Mouse (Mus musculus) layer of hippocampus, adult 18-20 months (tissue): ENCODE data around the gene Tradd. TPM values are rescaled to one million over a fixed set of nuclear protein-coding genes. Genes with fewer than 3 reads are reported as not detected.

Experiments
- DNase-seq, 2 experiments: peaks; one replicate each; pipeline ENCODE4 v3.0.0; 2022; ENCODE audit warnings: low spot score in 2 of 2
- total RNA-seq, 2 experiments: library from RNA; stranded (reverse); gene quantifications; 2 replicates each; pipeline ENCODE4 v1.2.3; 2021

The Tradd gene
- total RNA-seq, 2 experiments from 2014 or later = 7.8 to 8.5 TPM

GRCm38 (mm10) chr8:105275387-105275786 lies 11.0 kb upstream of the Tradd start:
- DNase-seq = no peak

DNA sequence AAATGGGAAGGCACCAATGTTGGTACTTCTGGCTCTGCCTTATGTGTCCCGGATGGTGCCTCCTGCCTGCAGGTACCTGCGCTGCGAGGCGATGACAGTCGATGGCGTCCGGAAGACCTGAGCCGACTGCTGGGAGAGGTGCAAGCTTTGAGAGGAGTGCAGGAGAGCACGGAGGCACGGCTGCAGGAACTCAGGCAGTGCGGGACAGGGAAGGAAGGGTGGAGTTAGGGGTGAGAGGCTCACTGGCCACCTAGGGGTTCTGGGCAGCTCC lies 6.4 kb upstream of the Tradd start:
- no peak for DNase-seq

- no peak for DNase-seq
Observed at GRCm38 (mm10) chr8:105270101-105270915, 5.9 kb upstream of the Tradd start.

DNA sequence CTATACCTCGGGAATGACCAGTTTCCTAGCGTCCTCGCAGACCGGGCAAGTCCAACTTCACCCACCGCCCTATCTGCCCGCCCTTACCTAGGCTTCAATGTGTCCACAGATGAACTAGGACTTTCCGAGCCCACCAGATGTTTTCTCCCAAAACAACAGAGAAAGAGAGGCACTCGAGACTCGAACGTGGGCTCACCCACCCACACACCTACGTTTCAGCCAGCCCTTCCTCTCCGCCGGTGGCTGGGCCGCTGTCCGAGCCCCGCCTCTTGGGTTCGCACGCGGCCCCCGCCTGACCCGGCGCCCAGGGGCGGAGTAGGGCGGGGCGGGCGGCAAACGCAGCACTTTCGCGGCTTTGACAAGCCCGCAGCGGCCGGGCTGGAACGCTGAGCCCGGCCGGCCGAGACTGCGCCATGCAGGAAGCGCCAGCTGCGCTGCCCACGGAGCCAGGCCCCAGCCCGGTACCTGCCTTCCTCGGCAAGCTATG lies 5.1 kb upstream of the Tradd start, which contains the start of gene Hsf4:
Gene Hsf4 (plus strand): TSS at position 341 of the 487 bp plus-strand sequence.
- DNase-seq = peak in 1 of 2 experiments; percentile 50

- no peak for DNase-seq
Observed at GRCm38 (mm10) chr8:105269075-105269458, 4.7 kb upstream of the Tradd start.

- peak; percentile 81 to 87 for DNase-seq
Observed at GRCm38 (mm10) chr8:105268342-105269074, 4.1 kb upstream of the Tradd start.

- DNase-seq = no peak
Observed at GRCm38 (mm10) chr8:105266775-105267174, 2.4 kb upstream of the Tradd start.

DNA sequence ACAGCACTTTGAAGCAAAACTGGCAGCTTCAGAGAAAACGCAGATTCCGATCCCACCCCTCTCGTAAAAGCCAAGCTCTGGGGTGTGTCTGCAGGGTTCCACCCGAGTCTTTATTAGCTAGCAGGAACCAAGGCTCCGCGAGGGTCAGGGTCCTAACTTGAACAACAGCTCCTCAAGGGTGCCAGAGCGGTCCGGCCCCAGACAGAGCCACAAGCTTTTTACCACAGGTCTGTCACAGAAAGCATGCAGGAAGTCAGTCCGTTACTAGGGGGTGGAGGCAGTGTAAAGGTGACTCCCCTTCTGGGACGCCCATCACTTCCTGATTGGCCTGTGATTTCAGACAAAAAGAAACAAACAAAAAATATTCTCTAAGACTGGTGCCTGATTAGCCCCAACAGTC lies 719 bp upstream of the Tradd start:
- DNase-seq = no peak

DNA sequence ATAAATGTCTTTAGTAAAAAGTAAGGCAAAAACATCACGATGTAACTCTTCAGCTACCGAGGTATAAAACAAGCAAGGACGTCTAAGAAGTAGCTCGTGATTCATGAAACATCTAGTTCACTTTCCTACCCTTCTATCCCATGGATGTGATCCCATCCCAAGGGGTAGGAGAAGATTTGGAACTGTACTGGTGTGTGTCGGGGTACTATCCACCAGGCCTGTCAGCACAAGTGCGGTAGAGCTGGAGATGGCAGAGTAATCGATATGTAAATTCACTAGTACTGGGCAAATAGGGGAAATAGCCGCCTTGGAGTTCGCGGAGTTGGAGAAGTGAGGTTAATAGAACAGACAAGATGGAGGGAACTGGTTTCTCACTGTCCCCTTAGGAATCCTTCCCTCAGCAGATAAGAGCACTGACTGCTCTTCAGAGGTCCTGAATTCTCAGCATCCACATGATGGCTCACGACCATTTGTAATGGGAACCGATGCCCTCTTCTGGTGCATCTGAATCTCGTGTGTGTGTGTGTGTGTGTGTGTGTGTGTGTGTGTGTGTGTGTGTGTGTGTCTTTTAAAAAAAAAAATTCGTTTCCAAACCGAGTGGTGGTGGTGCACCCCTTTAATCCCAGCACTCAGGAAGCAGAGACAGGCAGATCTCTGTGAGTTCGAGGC lies 1.0 kb downstream of the Tradd start:
- DNase-seq = no peak

GRCm38 (mm10) chr8:105261326-105261980 lies 3.0 kb downstream of the Tradd start:
- no peak for DNase-seq

DNA sequence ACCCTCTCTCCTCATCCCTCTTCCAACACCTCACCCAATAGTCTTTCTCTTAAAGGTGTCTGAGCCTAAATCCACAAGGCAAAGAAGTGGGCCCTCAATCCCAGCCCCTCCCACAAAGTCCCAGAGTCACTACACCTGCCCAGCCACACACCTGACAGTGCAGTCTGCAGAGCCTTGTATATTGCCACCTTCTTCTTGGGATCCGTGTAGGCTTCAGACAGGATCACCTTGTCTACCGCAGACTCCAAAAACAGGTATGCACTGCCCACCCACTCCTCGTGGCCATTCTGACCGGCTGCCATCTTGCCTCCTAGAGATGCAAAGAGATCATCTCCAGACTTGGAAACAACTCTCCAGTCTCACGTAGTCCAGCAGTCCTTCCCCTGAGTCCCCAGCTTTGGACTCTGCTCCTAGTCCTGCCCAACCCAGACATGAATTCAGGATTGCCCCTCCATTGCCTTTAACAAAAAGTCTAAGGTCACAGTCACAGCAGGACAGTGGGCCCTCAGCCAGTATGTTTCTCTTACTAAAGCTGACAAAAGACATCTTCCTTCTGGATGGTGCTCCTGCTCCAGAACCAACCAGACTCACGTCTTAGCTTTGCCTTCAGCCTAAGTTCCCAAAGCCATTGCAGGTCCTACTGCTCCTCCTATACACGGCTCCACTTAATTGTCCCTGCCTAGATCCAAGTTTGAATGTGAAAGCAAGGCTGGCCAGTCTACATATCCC lies 3.9 kb downstream of the Tradd start:
- no peak for DNase-seq

DNA sequence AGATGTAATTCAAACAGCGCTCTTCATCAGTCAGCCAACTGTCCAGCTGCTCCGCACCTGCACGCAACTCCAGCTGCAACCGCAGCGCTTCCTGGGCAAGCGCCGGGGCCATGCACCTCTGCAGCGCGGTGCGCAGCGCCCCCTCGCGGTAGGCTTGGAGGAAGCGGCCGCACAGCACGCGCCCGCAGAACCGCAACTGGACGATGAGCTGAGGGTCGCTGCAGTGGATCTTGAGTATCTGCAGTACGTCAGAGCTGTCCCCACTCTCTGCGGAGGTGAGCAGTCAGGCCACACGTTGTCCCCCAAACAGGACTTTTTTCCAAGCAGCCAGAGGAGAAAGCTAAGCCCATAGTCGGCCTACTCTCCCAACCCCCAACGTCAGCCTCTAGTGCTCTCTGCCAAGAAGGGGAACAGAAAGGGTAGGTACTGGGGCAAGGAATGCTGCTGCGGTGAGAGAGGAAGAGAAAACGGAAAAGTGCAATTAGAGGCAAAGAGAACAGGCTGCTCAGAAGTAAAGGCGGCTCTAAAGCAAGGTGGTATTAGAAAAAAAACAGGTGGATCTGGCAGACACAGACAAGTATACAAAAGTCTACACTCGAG lies 4.6 kb downstream of the Tradd start:
- peak in 1 of 2 experiments; percentile 66 for DNase-seq

DNA sequence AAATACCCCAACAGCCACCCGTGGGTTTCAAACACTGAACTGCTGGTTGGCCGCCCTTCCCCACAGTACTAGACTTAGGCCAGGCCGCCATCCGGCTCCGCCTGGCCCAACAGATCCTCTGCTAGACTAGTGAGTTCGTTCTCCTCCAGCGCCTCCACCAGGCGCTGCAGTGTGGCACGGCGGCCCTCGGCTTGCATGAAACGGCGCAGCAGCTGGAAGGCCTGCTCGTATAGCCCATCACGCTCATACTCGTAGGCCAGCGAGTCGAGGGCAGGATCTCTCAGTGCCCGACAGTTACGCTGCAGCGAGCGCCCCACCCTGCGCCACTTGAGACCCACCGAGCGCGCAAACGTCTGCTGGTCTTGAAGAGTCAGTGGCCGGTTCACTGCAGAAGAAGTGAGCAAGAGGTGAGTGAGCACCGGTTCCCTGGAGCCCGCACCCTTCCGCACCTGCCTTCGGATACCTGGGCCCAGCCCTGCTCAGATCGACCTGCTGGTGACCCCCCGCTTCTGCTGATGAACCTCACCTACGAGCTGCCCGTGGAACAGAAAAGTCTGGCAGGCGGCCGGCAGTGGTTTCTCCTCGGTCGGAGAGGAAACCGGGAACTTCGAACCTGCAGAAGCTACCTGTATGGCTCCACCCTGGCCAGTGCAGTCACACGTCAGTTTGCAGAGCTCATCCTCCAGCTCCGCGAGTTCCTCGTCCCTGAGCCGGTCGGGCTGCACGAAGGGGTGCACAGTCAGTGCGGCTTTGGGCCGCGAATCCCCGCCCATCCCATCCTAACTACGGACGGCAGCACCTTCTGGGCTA lies 5.3 kb downstream of the Tradd start:
- no peak for DNase-seq

DNA sequence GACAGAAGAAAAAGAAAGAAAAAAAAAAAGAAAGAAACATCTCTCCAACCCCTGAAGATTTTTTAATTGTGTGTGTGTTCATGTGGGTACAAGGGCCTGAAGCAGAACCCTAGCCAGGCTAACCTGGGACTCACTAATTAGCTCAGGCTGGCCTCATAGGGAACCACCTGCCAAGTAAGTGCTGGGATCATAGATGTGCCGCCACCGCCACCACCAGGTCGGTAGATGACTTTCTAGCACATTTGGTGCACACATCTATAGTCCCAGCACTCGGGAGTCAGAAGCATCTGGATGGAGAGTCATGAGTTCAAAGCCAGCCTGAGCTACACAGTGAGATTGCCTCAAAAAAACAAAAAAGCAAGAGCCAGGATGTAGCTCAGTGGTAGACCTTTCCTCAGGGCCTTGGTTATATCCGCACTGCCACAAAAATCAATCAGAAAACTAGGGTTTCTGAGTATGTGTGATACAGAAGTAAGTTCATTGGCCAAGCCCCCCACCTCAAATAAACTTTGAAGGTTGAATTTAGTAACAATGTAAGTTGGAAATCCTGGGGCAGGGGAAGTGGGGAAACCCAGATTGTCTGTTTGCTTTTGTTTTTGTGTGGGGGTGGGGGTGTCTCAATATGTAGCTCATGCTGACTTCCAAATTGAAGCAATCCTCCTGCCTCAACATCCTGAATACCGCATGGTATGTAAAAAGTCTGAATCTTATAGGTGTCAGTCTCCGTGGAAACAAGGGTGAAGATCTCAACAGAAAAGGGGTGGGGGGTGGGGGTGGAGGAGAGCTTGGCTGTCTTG lies 6.9 kb downstream of the Tradd start:
- no peak for DNase-seq

- DNase-seq = peak in 1 of 2 experiments; percentile 44
Observed at GRCm38 (mm10) chr8:105254966-105255350, 9.5 kb downstream of the Tradd start, which contains the start of gene B3gnt9. TSS of gene B3gnt9 (minus strand) at chr8:105255153.

DNA sequence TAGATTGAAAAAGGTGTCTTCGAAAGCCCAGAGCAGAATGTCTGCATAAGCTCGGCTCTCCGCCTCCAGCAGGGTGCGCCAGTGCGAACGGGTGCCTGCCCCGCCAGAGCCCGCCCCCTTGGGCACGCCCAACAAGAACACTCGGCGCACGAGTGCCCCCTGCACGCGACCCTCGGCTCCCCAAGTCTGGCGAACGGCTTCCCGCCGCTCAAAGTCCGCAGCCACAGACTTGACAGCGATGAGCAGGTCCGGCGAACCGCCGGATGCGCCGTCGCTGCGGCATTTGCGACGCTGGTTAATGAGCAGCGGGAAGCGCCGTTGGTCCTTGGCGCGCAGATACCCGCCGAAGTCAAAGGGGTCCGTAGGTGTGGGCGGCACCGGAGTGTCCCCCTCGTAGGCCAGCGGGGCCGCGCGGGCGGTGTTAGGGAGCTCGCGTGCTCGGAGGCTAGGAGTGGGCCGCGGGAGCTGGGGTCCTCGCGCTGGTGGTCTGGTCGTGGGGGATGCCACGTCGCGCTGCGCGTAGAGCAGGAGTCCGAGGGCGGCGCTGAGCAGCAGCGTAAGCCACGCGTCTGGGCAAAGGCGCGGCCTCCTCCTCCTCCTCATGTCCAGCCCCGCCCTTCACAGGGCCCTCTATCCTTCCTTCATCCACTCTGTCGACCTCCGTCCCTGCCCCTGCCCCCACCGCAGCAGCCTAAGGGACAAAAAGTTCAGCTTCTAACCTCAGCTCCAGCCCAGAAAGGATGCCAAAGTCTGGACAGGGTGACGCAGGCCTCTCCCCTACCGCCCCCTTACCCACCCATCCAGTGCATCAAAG lies 10.1 kb downstream of the Tradd start:
- peak; percentile 87 to 91 for DNase-seq

GRCm38 (mm10) chr8:105253766-105254151 lies 10.7 kb downstream of the Tradd start:
- peak in 1 of 2 experiments; percentile 24 for DNase-seq
